Mouse (Mus musculus) forebrain, embryonic 10.5 days (tissue): ENCODE measurements around the gene Dclk3. TPM values are rescaled to one million over a fixed set of nuclear protein-coding genes. Genes with fewer than 3 reads are reported as not detected.

Experiments
- DNase-seq: peaks from one replicate; pipeline ENCODE4 v3.0.0-alpha.2; 2017; ENCODE audit warnings: low spot score; ENCODE audit errors: extremely low spot score
- H3K27ac ChIP-seq: fragments of 300-500 bp; sonication (generic); 2 replicates; pipeline ENCODE4 v1.5.1; 2016; ENCODE audit warnings: mild to moderate bottlenecking
- H3K27me3 ChIP-seq: fragments of 300-500 bp; sonication (generic); 2 replicates; pipeline ENCODE4 v1.6.1; 2016; ENCODE audit warnings: mild to moderate bottlenecking; ENCODE audit not compliant: poor library complexity, severe bottlenecking
- H3K36me3 ChIP-seq: fragments of 300-500 bp; sonication (generic); replicated peaks from 2 replicates; pipeline ENCODE4 v1.6.1; 2016; ENCODE audit warnings: mild to moderate bottlenecking, moderate library complexity
- H3K4me1 ChIP-seq: fragments of 300-500 bp; sonication (generic); 2 replicates; pipeline ENCODE4 v1.6.1; 2016
- H3K4me3 ChIP-seq: fragments of 300-500 bp; sonication (generic); 2 replicates; pipeline ENCODE4 v1.5.1; 2016; ENCODE audit warnings: mild to moderate bottlenecking, moderate library complexity
- H3K9me3 ChIP-seq: fragments of 300-500 bp; sonication (generic); 2 replicates; pipeline ENCODE4 v1.6.1; 2016; ENCODE audit warnings: mild to moderate bottlenecking, moderate library complexity
- WGBS: fragments of 180-500 bp; shearing (Covaris S2); methylation state at CpG from one replicate; pipeline ENCODE4 v1.1.7; 2016; 5-methylcytosine and 5-hydroxymethylcytosine counted together
- polyA plus RNA-seq: library from polyadenylated mRNA; unstranded; fragments of >200 nt; fragmentation: Nextera tagmentation; extraction: Ambion mirVana; gene quantifications from 2 replicates; pipeline ENCODE4 v1.2.1, GENCODE M21; 2016

The Dclk3 gene
- polyA plus RNA-seq, 1 experiment from 2014 or later, result 0.14 TPM

DNA sequence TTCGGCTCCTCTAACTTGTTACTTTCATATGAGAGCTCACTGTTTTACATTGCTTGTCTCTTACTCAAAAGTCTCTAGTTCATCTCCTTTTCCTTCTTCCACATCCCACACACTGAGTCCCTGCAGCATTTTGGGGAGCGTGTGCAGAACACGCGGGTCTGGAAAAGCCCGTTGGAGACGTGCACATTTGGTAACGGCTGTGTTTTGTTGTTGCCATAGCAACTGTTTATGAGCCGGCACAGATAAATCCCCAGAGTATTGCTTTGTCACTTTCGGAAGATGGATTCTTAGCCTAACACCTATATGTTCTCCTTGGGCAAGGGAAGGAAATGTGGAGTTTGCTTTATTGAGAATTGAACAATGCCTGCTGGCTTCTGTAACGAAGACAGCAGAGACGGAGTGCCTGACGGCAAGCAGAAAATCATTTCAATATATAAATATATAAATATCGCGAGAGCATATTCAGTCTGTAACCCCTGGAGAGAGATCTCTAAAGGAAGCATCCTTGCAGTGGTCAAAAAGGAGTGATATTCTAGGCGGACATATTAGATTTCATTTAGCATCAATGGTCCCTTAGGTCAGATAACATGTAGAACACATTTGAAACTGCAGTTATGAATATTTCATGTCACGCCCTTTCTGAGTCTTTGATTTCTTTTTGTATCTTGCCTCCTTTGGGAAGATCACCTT lies 26.3 kb upstream of the Dclk3 start:
- Histone ChIP-seq H3K36me3 (no peaks in the 10 kb centered on the region), H3K27me3 (no peaks in the 10 kb centered on the region), H3K4me3 (no peak overlapping the region), H3K9me3 (no peaks in the 10 kb centered on the region), H3K4me1 (no peaks in the 10 kb centered on the region), H3K27ac (no peak overlapping the region)
- DNase-seq, result no peak
- 91% methylated on average over 16 of the region's 16 CpGs for WGBS

DNA sequence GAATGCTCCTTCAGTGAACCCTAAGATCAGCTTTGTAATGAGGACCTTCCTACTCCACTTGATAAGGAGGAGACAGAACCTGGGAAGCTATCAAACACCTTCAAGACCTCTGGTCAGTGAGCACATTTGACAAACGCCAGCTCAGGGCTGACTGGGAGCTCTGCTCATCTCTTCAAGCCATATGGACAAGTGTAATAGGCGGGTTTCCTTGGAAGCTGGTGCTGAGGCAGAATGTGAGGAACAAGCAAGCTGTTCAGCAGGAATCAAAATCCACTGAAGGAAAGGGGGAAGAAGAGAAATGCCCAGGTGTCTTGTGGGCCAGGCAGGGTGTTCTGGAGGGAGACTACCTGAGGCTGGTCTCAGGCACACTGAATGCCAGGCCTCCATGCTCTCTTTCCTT lies 17.0 kb upstream of the Dclk3 start:
- Histone ChIP-seq H3K4me3 (no peak overlapping the region), H3K4me1 (peaks cover 5% of the 10 kb centered on the region), H3K36me3 (no peaks in the 10 kb centered on the region), H3K27me3 (no peaks in the 10 kb centered on the region), H3K27ac (no peak overlapping the region), H3K9me3 (no peaks in the 10 kb centered on the region)
- no peak for DNase-seq
- 83% methylated on average over 2 of the region's 2 CpGs for WGBS

DNA sequence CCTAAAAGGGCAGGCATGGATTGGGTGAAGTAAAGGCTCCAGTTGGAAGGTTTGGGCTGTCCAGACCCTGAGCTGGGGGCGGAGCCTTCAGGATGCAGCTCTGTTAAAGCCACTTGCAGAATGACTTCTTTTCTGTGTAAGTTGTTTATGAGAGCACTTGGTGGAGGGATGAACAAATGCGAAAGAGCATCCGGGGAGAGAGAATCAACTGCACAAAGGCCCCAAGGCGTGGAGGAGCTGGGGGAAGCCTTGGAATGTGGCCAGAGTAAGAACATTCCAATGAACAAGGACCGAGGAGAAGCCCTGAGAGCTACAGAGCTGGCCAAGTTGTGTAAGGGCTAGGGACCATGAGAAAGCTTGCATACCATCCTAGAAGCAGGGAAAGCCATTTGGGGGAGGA lies 16.3 kb upstream of the Dclk3 start:
- H3K27ac ChIP-seq, result no peak overlapping the region
- H3K4me1 ChIP-seq, result peaks cover 5% of the 10 kb centered on the region
- WGBS, result 82% methylated on average over 5 of the region's 5 CpGs
- no peaks in the 10 kb centered on the region for H3K9me3 ChIP-seq
- no peaks in the 10 kb centered on the region for H3K36me3 ChIP-seq
- H3K4me3 ChIP-seq, result no peak overlapping the region
- H3K27me3 ChIP-seq, result no peaks in the 10 kb centered on the region
- no peak for DNase-seq

DNA sequence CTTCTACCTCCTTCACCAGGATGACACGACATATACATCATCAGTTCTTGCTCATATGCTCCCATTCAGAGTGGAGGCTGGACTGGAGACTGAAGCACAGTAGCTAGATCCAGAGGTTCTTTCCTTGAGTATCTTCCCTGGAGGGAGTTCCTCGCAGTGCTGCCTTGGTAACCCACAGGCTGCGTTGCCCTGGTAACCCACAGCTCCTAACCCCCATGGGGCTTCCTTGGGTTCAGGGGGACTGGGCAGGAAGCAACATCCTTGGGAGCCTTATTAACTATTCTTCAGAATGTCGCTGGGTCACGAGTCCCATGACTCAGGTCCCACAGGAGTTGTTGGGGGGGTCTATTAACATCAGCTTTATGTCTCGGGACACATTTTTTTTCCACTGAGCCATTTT lies 13.8 kb upstream of the Dclk3 start:
- WGBS, result 63% methylated on average over 6 of the region's 6 CpGs

DNA sequence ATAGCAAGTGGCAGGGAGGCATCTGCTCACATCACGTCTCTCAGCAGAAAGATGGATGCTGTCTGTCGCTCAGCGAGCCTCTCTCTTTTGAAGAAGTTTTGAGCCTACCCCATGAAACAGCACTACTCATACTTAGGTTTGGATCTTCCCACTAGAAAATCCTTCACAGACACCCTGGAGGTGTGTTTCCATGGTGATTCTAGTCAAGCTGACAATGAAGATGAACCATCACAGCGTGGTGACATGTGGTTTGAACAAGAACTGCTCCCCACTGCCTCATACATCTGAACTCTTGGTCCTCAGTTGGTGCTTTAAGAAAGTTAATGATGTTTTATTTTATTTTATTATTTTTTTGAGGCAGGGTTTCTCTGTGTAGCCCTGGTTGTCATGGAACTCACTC lies 12.9 kb upstream of the Dclk3 start:
- Histone ChIP-seq H3K36me3 (no peaks in the 10 kb centered on the region), H3K27ac (no peak overlapping the region), H3K4me3 (no peak overlapping the region), H3K27me3 (no peaks in the 10 kb centered on the region), H3K9me3 (no peaks in the 10 kb centered on the region), H3K4me1 (peaks cover 5% of the 10 kb centered on the region)
- DNase-seq, result no peak
- 85% methylated on average over 4 of the region's 4 CpGs for WGBS

More for the DNA sequence above, 13.8 kb upstream of the Dclk3 start:
- Histone ChIP-seq H3K4me1 (peaks cover 5% of the 10 kb centered on the region), H3K27ac (no peak overlapping the region), H3K36me3 (no peaks in the 10 kb centered on the region), H3K9me3 (no peaks in the 10 kb centered on the region), H3K27me3 (no peaks in the 10 kb centered on the region), H3K4me3 (no peak overlapping the region)
- no peak for DNase-seq

DNA sequence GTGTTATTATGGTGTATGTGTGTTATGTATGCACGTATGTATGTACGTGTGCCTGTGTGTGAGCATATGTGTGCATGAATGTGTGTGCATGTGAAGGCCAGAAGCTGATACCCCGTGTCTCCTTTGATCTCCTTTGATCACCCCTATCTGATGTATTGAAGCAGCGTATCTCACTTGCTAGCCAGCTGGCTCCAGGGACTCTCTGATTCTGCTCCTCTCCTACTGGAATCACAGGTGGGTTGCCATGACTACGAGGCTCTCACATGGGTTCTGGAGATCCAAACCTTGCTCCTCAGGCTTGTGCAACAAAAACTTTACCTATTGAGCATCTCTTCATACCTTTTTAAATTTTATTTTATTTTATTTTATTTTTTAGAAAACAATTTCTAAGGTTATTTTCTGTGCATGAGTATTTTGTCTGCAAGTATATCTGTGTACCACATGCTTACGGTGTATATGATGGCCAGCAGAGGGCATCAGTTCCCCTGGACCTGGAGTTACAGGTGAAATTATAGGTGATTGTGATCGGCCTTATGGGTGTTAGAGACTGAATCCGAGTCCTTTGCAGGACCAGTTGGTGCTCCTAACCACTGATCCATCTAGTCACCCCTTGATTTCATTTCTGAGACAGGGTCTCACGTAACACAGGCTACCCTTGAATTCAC lies 10.9 kb upstream of the Dclk3 start:
- H3K36me3 ChIP-seq, result no peaks in the 10 kb centered on the region
- H3K27ac ChIP-seq, result no peak overlapping the region
- H3K27me3 ChIP-seq, result no peaks in the 10 kb centered on the region
- H3K4me3 ChIP-seq, result no peak overlapping the region
- H3K9me3 ChIP-seq, result no peaks in the 10 kb centered on the region
- peaks cover 5% of the 10 kb centered on the region for H3K4me1 ChIP-seq
- 87% methylated on average over 9 of the region's 9 CpGs for WGBS
- DNase-seq, result no peak

DNA sequence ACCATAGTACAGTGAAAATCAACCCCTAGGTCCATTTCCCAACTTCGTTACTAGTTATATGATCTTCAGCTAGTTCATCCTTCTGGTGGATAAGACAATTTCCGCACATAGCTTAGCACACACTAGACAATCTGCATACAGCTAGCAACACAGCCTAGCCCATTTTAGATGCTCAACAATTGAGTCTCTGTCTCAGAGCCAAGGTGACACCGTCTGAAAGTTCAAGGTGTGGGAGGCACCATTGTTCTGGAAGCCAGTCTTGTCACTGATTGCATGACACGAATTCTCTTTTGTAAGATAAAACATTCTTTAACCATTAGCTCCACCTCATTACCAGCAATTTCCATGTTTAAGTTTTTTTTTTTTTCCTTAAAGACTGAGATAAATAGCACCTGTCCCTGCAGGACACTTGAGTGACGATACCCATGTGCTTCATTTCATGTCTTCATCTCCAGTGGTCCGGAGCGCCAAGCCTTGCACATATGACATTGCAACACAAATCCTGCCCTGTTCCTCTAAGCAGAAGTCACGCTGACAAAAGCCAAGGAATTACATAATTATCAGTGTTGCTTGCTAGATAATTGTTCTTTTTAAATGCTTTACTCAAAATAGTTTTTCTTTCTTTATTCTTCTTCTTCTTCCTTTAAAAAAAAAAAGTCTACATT lies 10.1 kb upstream of the Dclk3 start:
- peaks cover 5% of the 10 kb centered on the region for H3K4me1 ChIP-seq
- no peaks in the 10 kb centered on the region for H3K27me3 ChIP-seq
- no peaks in the 10 kb centered on the region for H3K36me3 ChIP-seq
- WGBS, result 87% methylated on average over 8 of the region's 8 CpGs
- H3K27ac ChIP-seq, result no peak overlapping the region
- H3K4me3 ChIP-seq, result no peak overlapping the region
- no peaks in the 10 kb centered on the region for H3K9me3 ChIP-seq
- DNase-seq, result no peak

DNA sequence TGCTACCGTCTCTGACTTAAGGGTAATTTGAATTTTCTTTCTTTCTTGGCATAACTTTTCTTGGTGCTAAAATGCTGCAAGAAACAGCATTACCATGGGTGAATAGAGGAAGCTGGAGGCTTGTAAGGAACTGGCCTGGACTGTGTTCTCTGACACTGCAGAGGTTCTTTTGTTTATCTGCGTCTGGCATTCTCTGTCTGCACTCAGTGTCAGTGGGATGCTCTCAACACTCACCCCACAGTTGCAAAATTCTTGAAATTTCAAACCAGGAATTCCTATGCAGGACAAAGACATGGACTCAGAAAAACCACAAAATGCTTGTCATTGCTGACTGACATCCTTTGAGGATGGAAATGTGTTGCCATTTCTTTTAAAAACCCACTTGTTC lies 9.5 kb upstream of the Dclk3 start:
- Histone ChIP-seq H3K27me3 (no peaks in the 10 kb centered on the region), H3K9me3 (no peaks in the 10 kb centered on the region), H3K4me1 (peaks cover 5% of the 10 kb centered on the region), H3K36me3 (no peaks in the 10 kb centered on the region), H3K27ac (no peak overlapping the region), H3K4me3 (no peak overlapping the region)
- no peak for DNase-seq
- 69% methylated on average over 2 of the region's 2 CpGs for WGBS

DNA sequence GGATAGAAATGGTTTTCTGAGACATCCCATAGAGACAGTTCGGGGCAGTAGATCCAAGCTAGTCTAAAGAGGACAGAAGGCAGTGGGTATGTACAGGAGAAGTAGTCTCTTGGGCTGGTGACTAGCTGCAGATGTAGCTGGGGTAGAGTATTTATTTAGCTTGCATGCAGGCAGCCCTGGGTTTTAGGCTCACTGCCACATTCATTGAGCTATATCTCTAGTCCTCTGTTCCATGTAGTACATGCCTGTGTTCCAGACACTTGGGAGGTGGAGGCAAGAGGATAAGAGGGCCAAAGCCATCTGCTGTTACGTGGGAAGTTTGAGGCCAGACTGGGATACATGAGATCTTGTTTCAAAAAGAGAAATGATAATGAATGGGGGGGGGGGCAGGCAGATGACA lies 3.5 kb upstream of the Dclk3 start:
- WGBS, result 89% methylated on average over 2 of the region's 2 CpGs
- no peak for DNase-seq

DNA sequence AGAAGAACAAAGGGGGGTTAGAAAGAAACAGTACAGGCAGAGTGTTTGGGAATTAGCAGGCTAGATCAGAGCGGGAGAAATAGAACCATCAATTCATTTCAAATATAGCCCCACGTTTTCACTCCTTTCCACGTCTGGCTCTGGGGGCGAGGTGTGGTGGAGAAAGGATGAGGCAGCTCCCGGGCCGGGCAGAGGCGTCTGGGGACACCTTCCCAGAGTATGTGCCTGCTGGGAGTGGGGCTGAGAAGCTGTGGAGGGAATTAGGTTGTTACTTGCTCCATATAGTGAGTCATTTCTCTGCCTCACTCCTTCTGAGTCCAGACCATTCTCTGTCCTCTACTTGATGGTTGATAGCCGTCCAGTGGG lies 938 bp downstream of the Dclk3 start:
- no peak overlapping the region for H3K27ac ChIP-seq
- H3K27me3 ChIP-seq, result peaks cover 55% of the 10 kb centered on the region
- H3K9me3 ChIP-seq, result no peaks in the 10 kb centered on the region
- no peak for DNase-seq
- WGBS, result 57% methylated on average over 8 of the region's 8 CpGs
- no peaks in the 10 kb centered on the region for H3K36me3 ChIP-seq
- no peak overlapping the region for H3K4me3 ChIP-seq
- peaks cover 18% of the 10 kb centered on the region for H3K4me1 ChIP-seq

More for the DNA sequence above, 3.5 kb upstream of the Dclk3 start:
- Histone ChIP-seq H3K9me3 (no peaks in the 10 kb centered on the region), H3K27me3 (peaks cover 42% of the 10 kb centered on the region), H3K36me3 (no peaks in the 10 kb centered on the region), H3K4me3 (no peak overlapping the region), H3K27ac (no peak overlapping the region), H3K4me1 (peaks cover 12% of the 10 kb centered on the region)

DNA sequence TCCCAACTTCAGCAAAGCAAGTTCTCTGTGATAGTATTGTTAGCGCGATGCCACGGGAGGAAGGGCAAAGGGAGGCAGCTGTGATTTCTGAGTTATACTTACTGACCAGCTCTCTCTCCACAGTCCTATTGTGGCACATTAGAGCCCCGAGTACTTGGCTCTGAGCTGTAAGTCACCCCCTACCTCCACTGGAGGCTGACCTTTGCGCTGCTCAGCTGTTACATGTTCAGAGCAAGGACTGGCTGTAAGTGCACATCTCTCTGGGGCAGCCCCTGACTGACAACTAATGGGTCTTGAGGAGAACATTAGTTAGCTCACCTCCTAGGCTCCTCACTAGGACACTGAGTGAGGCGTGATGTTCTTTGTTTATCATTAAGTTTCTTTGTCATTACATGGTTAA lies 1.6 kb downstream of the Dclk3 start:
- 87% methylated on average over 6 of the region's 6 CpGs for WGBS
- Histone ChIP-seq H3K4me3 (no peak overlapping the region), H3K36me3 (no peaks in the 10 kb centered on the region), H3K27me3 (peaks cover 55% of the 10 kb centered on the region), H3K9me3 (no peaks in the 10 kb centered on the region), H3K27ac (no peak overlapping the region), H3K4me1 (peaks cover 18% of the 10 kb centered on the region)
- DNase-seq, result no peak

DNA sequence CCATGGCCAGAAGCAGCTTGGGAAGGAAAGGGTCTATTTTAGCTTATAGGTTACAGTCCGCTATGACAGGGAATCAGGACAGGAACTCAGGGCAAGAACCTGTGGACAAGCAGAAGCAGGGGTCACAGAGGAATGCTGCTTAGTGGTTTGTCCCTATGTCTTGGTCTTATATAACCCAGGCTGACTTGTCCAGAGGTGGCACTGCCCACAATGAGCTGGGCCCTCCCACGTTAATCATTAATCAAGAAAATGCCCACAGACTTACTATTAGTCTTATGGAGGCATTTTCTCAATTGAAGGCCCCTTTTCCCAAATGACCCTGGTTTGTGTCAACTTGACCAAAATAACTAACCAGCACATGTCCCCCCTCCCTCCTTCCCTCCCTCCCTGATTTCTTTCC lies 2.3 kb downstream of the Dclk3 start:
- DNase-seq, result no peak
- H3K9me3 ChIP-seq, result no peaks in the 10 kb centered on the region
- peaks cover 53% of the 10 kb centered on the region for H3K27me3 ChIP-seq
- H3K4me1 ChIP-seq, result peaks cover 18% of the 10 kb centered on the region
- WGBS, result 87% methylated on average over 2 of the region's 2 CpGs
- H3K4me3 ChIP-seq, result no peak overlapping the region
- no peaks in the 10 kb centered on the region for H3K36me3 ChIP-seq
- H3K27ac ChIP-seq, result no peak overlapping the region

DNA sequence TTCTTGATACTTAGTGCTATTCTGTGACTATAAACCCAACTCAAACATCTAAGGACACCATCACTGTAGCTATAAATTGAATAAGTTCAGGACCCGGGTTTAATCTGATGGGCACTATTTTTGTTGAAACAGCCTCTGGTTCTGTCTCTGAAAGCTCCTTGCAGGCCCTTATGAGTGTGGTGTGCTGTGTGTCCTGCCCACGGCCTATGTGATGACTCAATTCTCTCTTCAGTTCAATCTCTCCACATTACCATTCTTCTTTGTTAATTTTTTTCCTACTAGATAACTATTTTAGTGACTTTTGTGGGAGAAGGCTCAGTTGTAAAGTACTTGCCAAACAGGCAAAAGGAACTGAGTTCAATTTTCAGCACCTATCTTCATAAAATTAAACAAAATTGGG lies 7.3 kb downstream of the Dclk3 start:
- no peaks in the 10 kb centered on the region for H3K9me3 ChIP-seq
- no peak for DNase-seq
- no peak overlapping the region for H3K4me3 ChIP-seq
- no peak overlapping the region for H3K27ac ChIP-seq
- peaks cover 5% of the 10 kb centered on the region; the same call in 1 of the 2 replicates for H3K27me3 ChIP-seq
- peaks cover 6% of the 10 kb centered on the region; the same call in 1 of the 2 replicates for H3K4me1 ChIP-seq
- WGBS, result 89% methylated on average over 2 of the region's 2 CpGs
- no peaks in the 10 kb centered on the region for H3K36me3 ChIP-seq
